Mouse (Mus musculus): ENCODE results near the gene Dpep3. TPM values are rescaled to one million over a fixed set of nuclear protein-coding genes. Genes with fewer than 3 reads are reported as not detected.

Gene Dpep3
- polyA plus RNA-seq, 1 experiment from 2014 or later: not detected

- WGBS (ENCODE audit: insufficient replicate concordance): 20% methylated on average over 7 of the region's 7 CpGs
- Histone ChIP-seq H3K27me3 (no peaks in the 10 kb centered on the region), H3K9me3 (replicated peaks) (no peaks in the 10 kb centered on the region), H3K27ac (replicated peaks) (peak overlapping the region; percentile 82), H3K36me3 (replicated peaks) (0 out of 2 replicates have a peak, but pooled peaks cover 10% of the 10 kb centered on the region), H3K4me2 (peak overlapping the region; percentile 93), H3K4me1 (replicated peaks) (peaks cover 34% of the 10 kb centered on the region), H3K9ac (peak overlapping the region; percentile 72), H3K4me3 (replicated peaks) (peak overlapping the region; percentile 72)
- ATAC-seq (ENCODE audit: insufficient read depth): no peak
Measured at GRCm38 (mm10) chr8:105935863-105936603, 43.2 kb downstream of the Dpep3 start.

DNA sequence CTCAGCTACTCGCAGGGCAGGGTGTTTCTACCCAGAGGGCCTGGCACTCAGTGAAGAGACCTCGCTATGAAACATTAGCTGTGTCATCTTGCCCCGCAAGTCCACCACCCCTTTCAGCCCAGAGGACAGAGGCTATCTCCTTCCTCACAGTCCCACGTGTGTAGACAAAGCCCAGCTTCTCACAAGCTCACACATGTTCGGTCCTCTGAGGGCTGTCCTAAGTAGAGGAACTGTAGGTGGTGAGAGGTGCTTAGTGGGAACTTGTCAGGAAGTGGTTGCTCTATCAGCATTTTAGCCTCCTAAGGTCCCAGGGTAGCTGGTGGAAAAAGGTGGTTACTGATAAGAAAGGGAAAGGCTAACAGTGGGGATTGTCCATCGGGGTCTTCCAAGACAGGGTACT, 44.1 kb downstream of the Dpep3 start:
- peak overlapping the region; percentile 27; the same call in 1 of the 2 replicates for H3K4me2 ChIP-seq
- H3K9me3 ChIP-seq (replicated peaks): no peaks in the 10 kb centered on the region
- ATAC-seq (ENCODE audit: insufficient read depth): no peak
- no peak overlapping the region for H3K9ac ChIP-seq
- H3K4me3 ChIP-seq (replicated peaks): no peak overlapping the region
- H3K4me1 ChIP-seq (replicated peaks): peaks cover 41% of the 10 kb centered on the region
- peak overlapping the region; percentile 82 for H3K27ac ChIP-seq (replicated peaks)
- 21% methylated on average over 6 of the region's 6 CpGs for WGBS (ENCODE audit: insufficient replicate concordance)
- peaks cover 14% of the 10 kb centered on the region; the same call in 1 of the 2 replicates for H3K36me3 ChIP-seq (replicated peaks)
- no peaks in the 10 kb centered on the region for H3K27me3 ChIP-seq

DNA sequence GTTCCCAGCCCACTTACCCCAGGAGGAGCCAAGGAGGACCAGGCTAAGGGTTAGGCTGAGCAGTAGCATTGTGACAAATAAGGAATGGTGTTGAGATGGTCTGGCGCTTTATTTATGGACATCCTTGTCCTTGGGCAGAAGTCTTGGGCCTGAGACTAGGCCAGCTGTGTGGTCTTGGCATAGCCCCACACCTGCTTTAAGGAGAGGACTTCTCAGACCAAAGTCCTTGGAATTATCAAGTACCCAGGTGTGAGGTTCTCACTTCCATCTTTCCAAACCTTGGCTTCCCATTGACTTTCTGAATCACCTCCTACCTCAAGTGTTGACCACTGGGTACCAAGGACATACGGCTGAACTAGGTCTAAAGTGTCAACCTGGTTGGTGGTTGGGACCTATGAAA, 45.5 kb downstream of the Dpep3 start, which contains the start of gene Ctrl:
Gene Ctrl, minus strand, starts transcription at position 101 of the 400 bp plus-strand sequence.
- Histone ChIP-seq H3K36me3 (replicated peaks) (peaks cover 17% of the 10 kb centered on the region), H3K9me3 (replicated peaks) (no peaks in the 10 kb centered on the region), H3K27ac (replicated peaks) (no peak within 1 kb of the TSS), H3K27me3 (no peaks in the 10 kb centered on the region), H3K4me3 (replicated peaks) (no peak within 1 kb of the TSS), H3K4me1 (replicated peaks) (peaks cover 38% of the 10 kb centered on the region), H3K4me2 (no peak within 1 kb of the TSS), H3K9ac (no peak within 1 kb of the TSS)
- WGBS (ENCODE audit: insufficient replicate concordance): 76% methylated on average over 2 of the region's 2 CpGs
- no peak for ATAC-seq (ENCODE audit: insufficient read depth)

- Histone ChIP-seq H3K27me3 (no peaks in the 10 kb centered on the region), H3K36me3 (replicated peaks) (peaks cover 18% of the 10 kb centered on the region), H3K4me2 (no peak overlapping the region), H3K4me1 (replicated peaks) (peaks cover 34% of the 10 kb centered on the region), H3K9me3 (replicated peaks) (no peaks in the 10 kb centered on the region), H3K9ac (no peak overlapping the region), H3K4me3 (replicated peaks) (no peak overlapping the region), H3K27ac (replicated peaks) (no peak overlapping the region)
- ATAC-seq (ENCODE audit: insufficient read depth): no peak
- 84% methylated on average over 11 of the region's 11 CpGs for WGBS (ENCODE audit: insufficient replicate concordance)
Measured at GRCm38 (mm10) chr8:105932525-105932924, 46.7 kb downstream of the Dpep3 start.

- H3K4me3 ChIP-seq (replicated peaks): no peak overlapping the region
- no peak overlapping the region for H3K9ac ChIP-seq
- H3K27me3 ChIP-seq: no peaks in the 10 kb centered on the region
- H3K36me3 ChIP-seq (replicated peaks): peaks cover 22% of the 10 kb centered on the region
- no peak overlapping the region for H3K27ac ChIP-seq (replicated peaks)
- peaks cover 28% of the 10 kb centered on the region for H3K4me1 ChIP-seq (replicated peaks)
- no peaks in the 10 kb centered on the region for H3K9me3 ChIP-seq (replicated peaks)
- 89% methylated on average over 3 of the region's 3 CpGs for WGBS (ENCODE audit: insufficient replicate concordance)
- no peak overlapping the region for H3K4me2 ChIP-seq
- no peak for ATAC-seq (ENCODE audit: insufficient read depth)
Measured at GRCm38 (mm10) chr8:105931271-105931670, 48.0 kb downstream of the Dpep3 start.

DNA sequence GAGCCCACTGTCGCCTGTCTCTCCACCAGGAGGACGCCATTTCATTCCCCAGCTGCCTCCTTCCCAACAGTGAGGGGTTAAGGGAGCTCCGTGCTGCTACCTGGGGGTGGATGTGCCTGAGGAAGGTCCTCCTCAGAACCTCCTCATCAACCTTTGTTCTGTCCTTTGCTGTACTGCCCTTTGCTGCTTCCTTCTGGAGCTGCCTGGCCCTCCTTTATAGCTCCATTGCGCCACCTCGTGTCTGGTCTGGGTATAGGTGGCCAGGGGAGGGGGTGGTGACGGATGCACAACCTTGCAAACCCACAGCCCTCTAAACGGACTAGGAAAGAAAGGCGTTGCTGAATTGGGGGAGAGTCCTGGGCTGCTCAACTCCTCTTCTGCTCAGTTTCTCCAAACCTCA, 48.6 kb downstream of the Dpep3 start:
- Histone ChIP-seq H3K27me3 (no peaks in the 10 kb centered on the region), H3K9me3 (replicated peaks) (no peaks in the 10 kb centered on the region), H3K9ac (no peak overlapping the region), H3K4me2 (no peak overlapping the region), H3K36me3 (replicated peaks) (peaks cover 22% of the 10 kb centered on the region), H3K27ac (replicated peaks) (no peak overlapping the region), H3K4me3 (replicated peaks) (no peak overlapping the region), H3K4me1 (replicated peaks) (peaks cover 21% of the 10 kb centered on the region)
- WGBS (ENCODE audit: insufficient replicate concordance): 15% methylated on average over 8 of the region's 8 CpGs
- ATAC-seq (ENCODE audit: insufficient read depth): peak; percentile 36; the same call in 1 of the 2 replicates

GRCm38 (mm10) chr8:105925123-105925522, 54.1 kb downstream of the Dpep3 start:
- Histone ChIP-seq H3K36me3 (replicated peaks) (peaks cover 21% of the 10 kb centered on the region), H3K4me3 (replicated peaks) (no peak overlapping the region), H3K9me3 (replicated peaks) (no peaks in the 10 kb centered on the region), H3K4me1 (replicated peaks) (peaks cover 10% of the 10 kb centered on the region), H3K27ac (replicated peaks) (no peak overlapping the region), H3K9ac (no peak overlapping the region), H3K4me2 (no peak overlapping the region), H3K27me3 (no peaks in the 10 kb centered on the region)
- 67% methylated on average over 3 of the region's 3 CpGs for WGBS (ENCODE audit: insufficient replicate concordance)
- ATAC-seq (ENCODE audit: insufficient read depth): no peak

Small RNA genes lying within 50 kb of the gene (microRNA-seq; reads per million reads assigned to microRNA genes)
- not detected for gene Mir7074

Other genes starting within 250 kb of the Dpep3 start
- 1.8 and 2.3 TPM in 2 replicates for gene Gfod2, start 220.8 kb downstream of the Dpep3 start, polyA plus RNA-seq (2015; fragmentation: Nextera tagmentation; extraction: Ambion mirVana)
- 45.0 and 52.2 TPM in 2 replicates for gene Ranbp10, start 152.1 kb downstream of the Dpep3 start, polyA plus RNA-seq (2015; fragmentation: Nextera tagmentation; extraction: Ambion mirVana)
- 0.07 and 0.22 TPM in 2 replicates for gene Tsnaxip1, start 151.7 kb downstream of the Dpep3 start, polyA plus RNA-seq (2015; fragmentation: Nextera tagmentation; extraction: Ambion mirVana)
- 20.3 and 22.7 TPM in 2 replicates for gene Cenpt, start 126.2 kb downstream of the Dpep3 start, polyA plus RNA-seq (2015; fragmentation: Nextera tagmentation; extraction: Ambion mirVana)
- 31.5 and 32.2 TPM in 2 replicates for gene Thap11, start 124.3 kb downstream of the Dpep3 start, polyA plus RNA-seq (2015; fragmentation: Nextera tagmentation; extraction: Ambion mirVana)
- gene Nutf2, start 118.8 kb downstream of the Dpep3 start, polyA plus RNA-seq (2015; fragmentation: Nextera tagmentation; extraction: Ambion mirVana): 85.2 and 94.1 TPM in 2 replicates
- 15.3 and 15.5 TPM in 2 replicates for gene Edc4, start 98.5 kb downstream of the Dpep3 start, polyA plus RNA-seq (2015; fragmentation: Nextera tagmentation; extraction: Ambion mirVana)
- gene Nrn1l, start 85.9 kb downstream of the Dpep3 start, polyA plus RNA-seq (2015; fragmentation: Nextera tagmentation; extraction: Ambion mirVana): not detected in 2 replicates
- gene Pskh1, start 79.0 kb downstream of the Dpep3 start, polyA plus RNA-seq (2015; fragmentation: Nextera tagmentation; extraction: Ambion mirVana): 10.3 and 12.5 TPM in 2 replicates
- gene Ctrl, start 45.6 kb downstream of the Dpep3 start, polyA plus RNA-seq (2015; fragmentation: Nextera tagmentation; extraction: Ambion mirVana): 0.20 and 0.36 TPM in 2 replicates
- 45.0 and 47.9 TPM in 2 replicates for gene Psmb10, start 41.0 kb downstream of the Dpep3 start, polyA plus RNA-seq (2015; fragmentation: Nextera tagmentation; extraction: Ambion mirVana)
- 70.8 and 85.2 TPM in 2 replicates for gene Lcat, start 36.0 kb downstream of the Dpep3 start, polyA plus RNA-seq (2015; fragmentation: Nextera tagmentation; extraction: Ambion mirVana)
- 10.6 and 11.9 TPM in 2 replicates for gene Slc12a4, start 13.3 kb downstream of the Dpep3 start, polyA plus RNA-seq (2015; fragmentation: Nextera tagmentation; extraction: Ambion mirVana)
- 10.5 and 12.0 TPM in 2 replicates for gene Dus2, start 11.9 kb upstream of the Dpep3 start, polyA plus RNA-seq (2015; fragmentation: Nextera tagmentation; extraction: Ambion mirVana)
- gene Dpep2nb, start 26.5 kb upstream of the Dpep3 start, polyA plus RNA-seq (2015; fragmentation: Nextera tagmentation; extraction: Ambion mirVana): not detected in 2 replicates
- gene Ddx28, start 32.5 kb upstream of the Dpep3 start, polyA plus RNA-seq (2015; fragmentation: Nextera tagmentation; extraction: Ambion mirVana): 9.8 and 10.0 TPM in 2 replicates
- gene Nfatc3, start 79.4 kb upstream of the Dpep3 start, polyA plus RNA-seq (2015; fragmentation: Nextera tagmentation; extraction: Ambion mirVana): 2.6 and 3.0 TPM in 2 replicates
- 13.3 and 17.0 TPM in 2 replicates for gene Esrp2, start 157.5 kb upstream of the Dpep3 start, polyA plus RNA-seq (2015; fragmentation: Nextera tagmentation; extraction: Ambion mirVana)
- gene Pla2g15, start 171.0 kb upstream of the Dpep3 start, polyA plus RNA-seq (2015; fragmentation: Nextera tagmentation; extraction: Ambion mirVana): 7.8 and 8.7 TPM in 2 replicates
- gene Slc7a6, start 189.4 kb upstream of the Dpep3 start, polyA plus RNA-seq (2015; fragmentation: Nextera tagmentation; extraction: Ambion mirVana): 5.1 and 6.0 TPM in 2 replicates
- 11.0 and 11.4 TPM in 2 replicates for gene Slc7a6os, start 231.5 kb upstream of the Dpep3 start, polyA plus RNA-seq (2015; fragmentation: Nextera tagmentation; extraction: Ambion mirVana)
- 20.1 and 21.8 TPM in 2 replicates for gene Prmt7, start 231.5 kb upstream of the Dpep3 start, polyA plus RNA-seq (2015; fragmentation: Nextera tagmentation; extraction: Ambion mirVana)

Data from liver, embryonic 15.5 days (tissue).